Mouse (Mus musculus) urinary bladder, adult 2 months (tissue): ENCODE measurements around the gene Uxs1. TPM values are rescaled to one million over a fixed set of nuclear protein-coding genes. Genes with fewer than 3 reads are reported as not detected.

Source experiments
- DNase-seq: peaks from one replicate; pipeline ENCODE4 v3.0.0; 2022; ENCODE audit warnings: low spot score
- polyA plus RNA-seq: library from polyadenylated mRNA; depleted of rRNA; stranded (reverse); fragments of >200 nt; gene quantifications from 2 replicates; pipeline ENCODE4 v1.2.3, GENCODE M21; 2012

Uxs1 gene
- polyA plus RNA-seq, 1 experiment, result 62.9 TPM

GRCm38 (mm10) chr1:43803906-43804474 lies 23.6 kb downstream of the Uxs1 start:
- DNase-seq, result no peak

GRCm38 (mm10) chr1:43798048-43798447 lies 29.6 kb downstream of the Uxs1 start:
- DNase-seq, result no peak

GRCm38 (mm10) chr1:43789765-43790164 lies 37.8 kb downstream of the Uxs1 start:
- DNase-seq, result no peak

GRCm38 (mm10) chr1:43786711-43787110 lies 40.9 kb downstream of the Uxs1 start:
- DNase-seq, result no peak

GRCm38 (mm10) chr1:43785316-43785715 lies 42.3 kb downstream of the Uxs1 start:
- no peak for DNase-seq

- DNase-seq, result no peak
Observed at GRCm38 (mm10) chr1:43783186-43783585, 44.4 kb downstream of the Uxs1 start.

GRCm38 (mm10) chr1:43782680-43783079 lies 44.9 kb downstream of the Uxs1 start:
- no peak for DNase-seq

- DNase-seq, result no peak
Observed at GRCm38 (mm10) chr1:43781672-43782071, 45.9 kb downstream of the Uxs1 start.

GRCm38 (mm10) chr1:43781195-43781594 lies 46.4 kb downstream of the Uxs1 start:
- no peak for DNase-seq

GRCm38 (mm10) chr1:43776106-43776505 lies 51.5 kb downstream of the Uxs1 start:
- no peak for DNase-seq

GRCm38 (mm10) chr1:43774126-43774525 lies 53.5 kb downstream of the Uxs1 start:
- DNase-seq, result no peak

GRCm38 (mm10) chr1:43772694-43773093 lies 54.9 kb downstream of the Uxs1 start:
- DNase-seq, result no peak

- no peak for DNase-seq
Observed at GRCm38 (mm10) chr1:43770032-43770431, 57.6 kb downstream of the Uxs1 start.

GRCm38 (mm10) chr1:43769348-43769747 lies 58.3 kb downstream of the Uxs1 start:
- no peak for DNase-seq

GRCm38 (mm10) chr1:43768385-43768990 lies 59.1 kb downstream of the Uxs1 start:
- DNase-seq, result no peak

- DNase-seq, result no peak
Observed at GRCm38 (mm10) chr1:43766328-43766727, 61.3 kb downstream of the Uxs1 start.

- DNase-seq, result no peak
Observed at GRCm38 (mm10) chr1:43764481-43764880, 63.1 kb downstream of the Uxs1 start.

GRCm38 (mm10) chr1:43760085-43760484 lies 67.5 kb downstream of the Uxs1 start:
- DNase-seq, result no peak

GRCm38 (mm10) chr1:43754448-43755312 lies 72.9 kb downstream of the Uxs1 start:
- DNase-seq, result no peak

- no peak for DNase-seq
Observed at GRCm38 (mm10) chr1:43738519-43738894, 89.1 kb downstream of the Uxs1 start.

- DNase-seq, result no peak
Observed at GRCm38 (mm10) chr1:43737812-43738518, 89.6 kb downstream of the Uxs1 start.

- no peak for DNase-seq
Observed at GRCm38 (mm10) chr1:43732657-43733056, 94.9 kb downstream of the Uxs1 start.
